Mouse (Mus musculus) erythroblast, embryonic 14.5 days (primary cell): Measurements from ENCODE around the gene Smyd4. TPM values are rescaled to one million over a fixed set of nuclear protein-coding genes. Genes with fewer than 3 reads are reported as not detected.
"Not testable (repeated sequence)": the region's sequence is repeated elsewhere in the genome, so short reads cannot be mapped to it uniquely, and the experiment has no call there.

Source experiments
- H3K27me3 ChIP-seq: 2 replicates; pipeline ENCODE4 v1.6.1; 2012; ENCODE audit warnings: inconsistent platforms; ENCODE audit not compliant: control insufficient read depth
- H3K36me3 ChIP-seq: 2 replicates; pipeline ENCODE4 v1.6.1; 2012; ENCODE audit warnings: mild to moderate bottlenecking, inconsistent platforms; ENCODE audit not compliant: control insufficient read depth
- H3K4me1 ChIP-seq: 2 replicates; pipeline ENCODE4 v1.6.1; 2012; ENCODE audit warnings: inconsistent platforms; ENCODE audit not compliant: control insufficient read depth
- H3K4me3 ChIP-seq: replicated peaks from 2 replicates; pipeline ENCODE3; 2012; ENCODE audit warnings: moderate library complexity, mild to moderate bottlenecking, inconsistent platforms
- H3K9me3 ChIP-seq: 2 replicates; pipeline ENCODE4 v1.6.1; 2012; ENCODE audit warnings: low read length, inconsistent platforms, mixed read lengths; ENCODE audit not compliant: control insufficient read depth
- GATA1 ChIP-seq: IDR thresholded peaks from 2 replicates; pipeline ENCODE4 v1.6.1; 2012; ENCODE audit warnings: low read length, inconsistent platforms, mixed read lengths
- TAL1 ChIP-seq: IDR thresholded peaks from 3 replicates; pipeline ENCODE4 v1.6.1; 2012; ENCODE audit warnings: low read length, inconsistent platforms, mixed read lengths
- polyA plus RNA-seq: library from polyadenylated mRNA; stranded (reverse); fragments of >175 nt; gene quantifications from 2 replicates; pipeline ENCODE4 v1.2.3, GENCODE M21; 2012

Smyd4 gene
- polyA plus RNA-seq, 1 experiment, result 0.22 TPM

GRCm38 (mm10) chr11:75377125-75377524 lies 28.9 kb downstream of the Smyd4 start:
- Histone ChIP-seq H3K36me3 (no peaks in the 10 kb centered on the region), H3K27me3 (no peaks in the 10 kb centered on the region), H3K4me3 (no peak overlapping the region), H3K4me1 (peaks cover 11% of the 10 kb centered on the region), H3K9me3 (no peaks in the 10 kb centered on the region)
- TF ChIP-seq GATA1 (no peak), TAL1 (no peak)

GRCm38 (mm10) chr11:75378786-75379185 lies 30.6 kb downstream of the Smyd4 start:
- not testable (repeated sequence) for H3K27me3 ChIP-seq, H3K4me3 ChIP-seq, H3K36me3 ChIP-seq, H3K9me3 ChIP-seq
- H3K4me1 ChIP-seq, result peaks cover 15% of the 10 kb centered on the region

- Histone ChIP-seq H3K9me3 (peaks cover 12% of the 10 kb centered on the region), H3K36me3 (peaks cover 12% of the 10 kb centered on the region)
- not testable (repeated sequence) for H3K4me3 ChIP-seq, H3K27me3 ChIP-seq, H3K4me1 ChIP-seq
Measured at GRCm38 (mm10) chr11:75383529-75383928, 35.3 kb downstream of the Smyd4 start.

GRCm38 (mm10) chr11:75395611-75396010 lies 47.4 kb downstream of the Smyd4 start:
- H3K9me3 ChIP-seq, result no peaks in the 10 kb centered on the region
- no peak for TF ChIP-seq GATA1
- no peak for TF ChIP-seq TAL1
- H3K4me3 ChIP-seq, result no peak overlapping the region
- no peaks in the 10 kb centered on the region for H3K27me3 ChIP-seq
- H3K36me3 ChIP-seq, result peaks cover 6% of the 10 kb centered on the region
- H3K4me1 ChIP-seq, result no peaks in the 10 kb centered on the region; the same call in 1 of the 2 replicates

GRCm38 (mm10) chr11:75397452-75397851 lies 49.2 kb downstream of the Smyd4 start:
- Histone ChIP-seq H3K4me1 (peaks cover 2% of the 10 kb centered on the region), H3K4me3 (no peak overlapping the region), H3K9me3 (no peaks in the 10 kb centered on the region), H3K36me3 (peaks cover 6% of the 10 kb centered on the region), H3K27me3 (no peaks in the 10 kb centered on the region)
- no peak for TF ChIP-seq GATA1
- no peak for TF ChIP-seq TAL1

- no peak overlapping the region for H3K4me3 ChIP-seq
- peaks cover 2% of the 10 kb centered on the region for H3K4me1 ChIP-seq
- H3K27me3 ChIP-seq, result no peaks in the 10 kb centered on the region
- no peaks in the 10 kb centered on the region for H3K9me3 ChIP-seq
- TF ChIP-seq TAL1, result no peak
- no peak for TF ChIP-seq GATA1
- peaks cover 6% of the 10 kb centered on the region for H3K36me3 ChIP-seq
Measured at GRCm38 (mm10) chr11:75399411-75399841, 51.2 kb downstream of the Smyd4 start.

- no peaks in the 10 kb centered on the region for H3K9me3 ChIP-seq
- no peaks in the 10 kb centered on the region for H3K27me3 ChIP-seq
- H3K4me3 ChIP-seq, result no peak overlapping the region
- H3K36me3 ChIP-seq, result peaks cover 8% of the 10 kb centered on the region
- TF ChIP-seq GATA1 (no peak), TAL1 (no peak)
- H3K4me1 ChIP-seq, result peaks cover 2% of the 10 kb centered on the region
Measured at GRCm38 (mm10) chr11:75400099-75400498, 51.9 kb downstream of the Smyd4 start.

- peaks cover 2% of the 10 kb centered on the region for H3K4me1 ChIP-seq
Measured at GRCm38 (mm10) chr11:75402271-75402690, 54.0 kb downstream of the Smyd4 start.

GRCm38 (mm10) chr11:75403301-75404052 lies 55.2 kb downstream of the Smyd4 start:
- Histone ChIP-seq H3K9me3 (no peaks in the 10 kb centered on the region), H3K4me3 (no peak overlapping the region), H3K36me3 (peaks cover 8% of the 10 kb centered on the region), H3K27me3 (no peaks in the 10 kb centered on the region), H3K4me1 (peaks cover 2% of the 10 kb centered on the region)
- TF ChIP-seq GATA1, result no peak
- TF ChIP-seq TAL1, result no peak

More at GRCm38 (mm10) chr11:75402271-75402690, 54.0 kb downstream of the Smyd4 start:
- Histone ChIP-seq H3K9me3 (no peaks in the 10 kb centered on the region), H3K27me3 (no peaks in the 10 kb centered on the region), H3K36me3 (peaks cover 8% of the 10 kb centered on the region), H3K4me3 (no peak overlapping the region)
- TF ChIP-seq TAL1 (no peak), GATA1 (no peak)

- TF ChIP-seq TAL1 (no peak), GATA1 (no peak)
- H3K36me3 ChIP-seq, result peaks cover 5% of the 10 kb centered on the region
- no peak overlapping the region for H3K4me3 ChIP-seq
- no peaks in the 10 kb centered on the region for H3K9me3 ChIP-seq
- no peaks in the 10 kb centered on the region for H3K27me3 ChIP-seq
- peaks cover 2% of the 10 kb centered on the region for H3K4me1 ChIP-seq
Measured at GRCm38 (mm10) chr11:75404801-75405200, 56.6 kb downstream of the Smyd4 start.
